Mouse (Mus musculus) ES-Bruce4 (cell line): ENCODE results near the gene Henmt1.

Experiments used
- CTCF ChIP-seq: IDR thresholded peaks from one replicate; pipeline ENCODE4 v1.8.1; 2011; ENCODE audit warnings: low read depth, low read length
- EP300 ChIP-seq: IDR thresholded peaks from 2 replicates; pipeline ENCODE4 v1.6.1; 2011; ENCODE audit warnings: low read depth, low read length; ENCODE audit not compliant: insufficient read depth
- POLR2A ChIP-seq: IDR thresholded peaks from one replicate; pipeline ENCODE4 v1.8.1; 2011; ENCODE audit warnings: low read length; ENCODE audit not compliant: insufficient read depth

- TF ChIP-seq POLR2A (no peak), CTCF (no peak), EP300 (no peak)
Observed at GRCm38 (mm10) chr3:109008180-109008579, 68.5 kb downstream of the Henmt1 start.
